Mouse (Mus musculus) olfactory bulb, adult 2 months (tissue): Measurements from ENCODE around the gene Zgrf1.

Source experiments
- CTCF ChIP-seq: fragments of 200-500 bp; IDR thresholded peaks from 2 replicates; pipeline ENCODE4 v1.5.1; 2012; ENCODE audit warnings: low read depth, mild to moderate bottlenecking, low read length, moderate library complexity; ENCODE audit not compliant: insufficient read depth
- POLR2A ChIP-seq: fragments of 200-500 bp; IDR thresholded peaks from 2 replicates; pipeline ENCODE4 v1.6.1; 2012; ENCODE audit warnings: mild to moderate bottlenecking, low read depth, low read length, moderate library complexity; ENCODE audit not compliant: insufficient read depth

- TF ChIP-seq CTCF (no peak), POLR2A (no peak)
Measured at GRCm38 (mm10) chr3:127530293-127530692, 23.0 kb upstream of the Zgrf1 start.
